Mouse (Mus musculus) MEL (cell line): ENCODE measurements around the gene Strada. TPM values are rescaled to one million over a fixed set of nuclear protein-coding genes. Genes with fewer than 3 reads are reported as not detected.

Experiments used
- DNase-seq: peaks from one replicate; pipeline ENCODE4 v3.0.0; 2011; ENCODE audit warnings: low read depth, low spot score
- H3K27ac ChIP-seq: 2 replicates; pipeline ENCODE4 v1.5.1; 2012; ENCODE audit warnings: low read depth, mild to moderate bottlenecking, control low read depth, low read length, moderate library complexity; ENCODE audit not compliant: control insufficient read depth
- H3K27me3 ChIP-seq, 2 experiments: fragments of 150-350 bp in 1 of 2; sonication (generic) in 1 of 2; 2 replicates each; pipeline ENCODE4 v1.6.1; 2012; ENCODE audit warnings: low read length in 2 of 2, mild to moderate bottlenecking in 2 of 2, improper control_type of control experiment in 1 of 2, moderate library complexity in 1 of 2; ENCODE audit not compliant: insufficient read depth in 2 of 2, control insufficient read depth in 1 of 2
- H3K36me3 ChIP-seq, 2 experiments: 2 replicates each; pipeline ENCODE4 v1.6.1; 2012 to 2014; ENCODE audit warnings: low read length in 2 of 2, improper control_type of control experiment in 1 of 2, inconsistent platforms in 1 of 2, mild to moderate bottlenecking in 1 of 2; ENCODE audit not compliant: insufficient read depth in 2 of 2, control insufficient read depth in 1 of 2
- H3K4me1 ChIP-seq, 2 experiments: fragments of 150-350 bp in 1 of 2; sonication (generic) in 1 of 2; 2 replicates each; pipeline ENCODE4 v1.6.1; 2012; ENCODE audit warnings: low read length in 2 of 2, improper control_type of control experiment in 1 of 2, mild to moderate bottlenecking in 1 of 2; ENCODE audit not compliant: insufficient read depth in 2 of 2, control insufficient read depth in 1 of 2
- H3K4me3 ChIP-seq, 2 experiments: fragments of 150-350 bp in 1 of 2; sonication (generic) in 1 of 2; 2 replicates each; pipeline ENCODE4 v1.5.1; 2012; ENCODE audit warnings: low read depth in 2 of 2, low read length in 2 of 2, mild to moderate bottlenecking in 2 of 2, moderate library complexity in 2 of 2, control low read depth in 1 of 2, improper control_type of control experiment in 1 of 2; ENCODE audit not compliant: control insufficient read depth in 1 of 2, insufficient read depth in 1 of 2
- H3K79me2 ChIP-seq: 2 replicates; pipeline ENCODE4 v1.6.1; 2012; ENCODE audit warnings: mild to moderate bottlenecking, low read length, moderate library complexity; ENCODE audit not compliant: control insufficient read depth, poor library complexity, insufficient read depth
- H3K9ac ChIP-seq: 2 replicates; pipeline ENCODE4 v1.6.1; 2012; ENCODE audit warnings: low read depth, mild to moderate bottlenecking, control low read depth, low read length, moderate library complexity; ENCODE audit not compliant: control insufficient read depth, poor library complexity, severe bottlenecking
- H3K9me3 ChIP-seq: fragments of 150-350 bp; sonication (generic); replicated peaks from 2 replicates; pipeline ENCODE4 v1.6.1; 2012; ENCODE audit warnings: mild to moderate bottlenecking, low read length, improper control_type of control experiment, moderate library complexity; ENCODE audit not compliant: insufficient read depth
- BHLHE40 ChIP-seq: IDR thresholded peaks from 2 replicates; pipeline ENCODE4 v1.6.1; 2012; ENCODE audit warnings: low read depth, mild to moderate bottlenecking, inconsistent platforms, low read length, improper control_type of control experiment, borderline replicate concordance
- CHD1 ChIP-seq: IDR thresholded peaks from 2 replicates; pipeline ENCODE4 v1.6.1; 2012; ENCODE audit warnings: low read depth, mild to moderate bottlenecking, inconsistent platforms, low read length, improper control_type of control experiment
- CHD2 ChIP-seq: IDR thresholded peaks from 2 replicates; pipeline ENCODE4 v1.6.1; 2011; ENCODE audit warnings: low read length, improper control_type of control experiment
- E2F4 ChIP-seq: IDR thresholded peaks from 2 replicates; pipeline ENCODE4 v1.6.1; 2011; ENCODE audit warnings: low read depth, low read length, improper control_type of control experiment, borderline replicate concordance
- ELF1 ChIP-seq: IDR thresholded peaks from 2 replicates; pipeline ENCODE4 v1.6.1; 2014; ENCODE audit warnings: low read depth, mild to moderate bottlenecking, inconsistent platforms, low read length, improper control_type of control experiment, moderate library complexity
- ETS1 ChIP-seq: IDR thresholded peaks from 2 replicates; pipeline ENCODE4 v1.6.1; 2012; ENCODE audit warnings: low read depth, mild to moderate bottlenecking, inconsistent platforms, low read length, improper control_type of control experiment, moderate library complexity
- GABPA ChIP-seq: IDR thresholded peaks from 2 replicates; pipeline ENCODE4 v1.6.1; 2012; ENCODE audit warnings: low read depth, mild to moderate bottlenecking, inconsistent platforms, low read length, improper control_type of control experiment, moderate library complexity
- GATA1 ChIP-seq: IDR thresholded peaks from 2 replicates; pipeline ENCODE4 v1.6.1; 2011; ENCODE audit warnings: low read depth, low read length, improper control_type of control experiment
- HCFC1 ChIP-seq: IDR thresholded peaks from 2 replicates; pipeline ENCODE4 v1.6.1; 2012; ENCODE audit warnings: low read depth, mild to moderate bottlenecking, inconsistent platforms, low read length, improper control_type of control experiment, moderate library complexity
- JUND ChIP-seq: IDR thresholded peaks from 2 replicates; pipeline ENCODE4 v1.6.1; 2011; ENCODE audit warnings: low read depth, mild to moderate bottlenecking, improper control_type of control experiment, low read length
- KAT2A ChIP-seq: conservative IDR thresholded peaks from 2 replicates; pipeline ENCODE4 v1.6.1; 2012; ENCODE audit warnings: low read depth, low read length, improper control_type of control experiment, inconsistent platforms
- MAFK ChIP-seq: IDR thresholded peaks from 2 replicates; pipeline ENCODE4 v1.6.1; 2011; ENCODE audit warnings: low read depth, mild to moderate bottlenecking, low read length, improper control_type of control experiment, borderline replicate concordance
- MAX ChIP-seq: IDR thresholded peaks from 2 replicates; pipeline ENCODE4 v1.6.1; 2011; ENCODE audit warnings: low read length, improper control_type of control experiment
- MAZ ChIP-seq: IDR thresholded peaks from 2 replicates; pipeline ENCODE4 v1.6.1; 2012; ENCODE audit warnings: low read depth, mild to moderate bottlenecking, inconsistent platforms, low read length, improper control_type of control experiment
- MEF2A ChIP-seq: IDR thresholded peaks from 2 replicates; pipeline ENCODE4 v1.6.1; 2014; ENCODE audit warnings: low read depth, mild to moderate bottlenecking, inconsistent platforms, low read length, improper control_type of control experiment; ENCODE audit not compliant: poor library complexity, insufficient replicate concordance, severe bottlenecking; ENCODE audit errors: extremely low read depth
- MXI1 ChIP-seq: IDR thresholded peaks from 2 replicates; pipeline ENCODE4 v1.6.1; 2011; ENCODE audit warnings: mild to moderate bottlenecking, low read depth, low read length, improper control_type of control experiment
- MYB ChIP-seq: IDR thresholded peaks from 2 replicates; pipeline ENCODE4 v1.6.1; 2011; ENCODE audit warnings: mild to moderate bottlenecking, low read depth, low read length, improper control_type of control experiment
- MYC ChIP-seq: IDR thresholded peaks from 2 replicates; pipeline ENCODE4 v1.6.1; 2011; ENCODE audit warnings: low read depth, mild to moderate bottlenecking, low read length, improper control_type of control experiment, moderate library complexity
- NELFE ChIP-seq: IDR thresholded peaks from 2 replicates; pipeline ENCODE4 v1.6.1; 2011; ENCODE audit warnings: low read depth, low read length, improper control_type of control experiment
- NRF1 ChIP-seq: IDR thresholded peaks from 2 replicates; pipeline ENCODE4 v1.6.1; 2014; ENCODE audit warnings: low read depth, mild to moderate bottlenecking, inconsistent platforms, low read length, improper control_type of control experiment, moderate library complexity; ENCODE audit not compliant: poor library complexity, insufficient read depth, severe bottlenecking
- POLR2A ChIP-seq, 2 experiments: IDR thresholded peaks; 2 replicates each; pipeline ENCODE4 v1.6.1; 2011 to 2012; ENCODE audit warnings: low read length in 2 of 2, mild to moderate bottlenecking in 2 of 2, control low read depth in 1 of 2, improper control_type of control experiment in 1 of 2, low read depth in 1 of 2, moderate library complexity in 1 of 2; ENCODE audit not compliant: control insufficient read depth in 1 of 2, insufficient read depth in 1 of 2, poor library complexity in 1 of 2
- POLR2AphosphoS5 ChIP-seq: IDR thresholded peaks from 2 replicates; pipeline ENCODE4 v1.6.1; 2012; ENCODE audit warnings: low read depth, borderline replicate concordance, mild to moderate bottlenecking, inconsistent platforms, low read length, moderate library complexity, mixed read lengths
- RAD21 ChIP-seq: IDR thresholded peaks from 2 replicates; pipeline ENCODE4 v1.6.1; 2011; ENCODE audit warnings: mild to moderate bottlenecking, low read depth, low read length, improper control_type of control experiment
- RCOR1 ChIP-seq: IDR thresholded peaks from 2 replicates; pipeline ENCODE4 v1.6.1; 2012; ENCODE audit warnings: low read depth, mild to moderate bottlenecking, inconsistent platforms, low read length, improper control_type of control experiment
- SIN3A ChIP-seq: IDR thresholded peaks from 2 replicates; pipeline ENCODE4 v1.6.1; 2012; ENCODE audit warnings: low read length, improper control_type of control experiment, inconsistent platforms
- SMC3 ChIP-seq: IDR thresholded peaks from 2 replicates; pipeline ENCODE4 v1.6.1; 2011; ENCODE audit warnings: low read depth, low read length, improper control_type of control experiment
- TCF12 ChIP-seq: IDR thresholded peaks from 2 replicates; pipeline ENCODE4 v1.6.1; 2014; ENCODE audit warnings: low read depth, mild to moderate bottlenecking, inconsistent platforms, low read length, improper control_type of control experiment, moderate library complexity
- UBTF ChIP-seq: IDR thresholded peaks from 2 replicates; pipeline ENCODE4 v1.6.1; 2012; ENCODE audit warnings: low read depth, mild to moderate bottlenecking, inconsistent platforms, low read length, improper control_type of control experiment, moderate library complexity, borderline replicate concordance; ENCODE audit not compliant: insufficient read depth
- USF1 ChIP-seq: IDR thresholded peaks from 2 replicates; pipeline ENCODE4 v1.6.1; 2014; ENCODE audit warnings: low read depth, mild to moderate bottlenecking, inconsistent platforms, low read length, improper control_type of control experiment, moderate library complexity
- USF2 ChIP-seq, 2 experiments: IDR thresholded peaks; 2 replicates each; pipeline ENCODE4 v1.6.1; 2011 to 2012; ENCODE audit warnings: improper control_type of control experiment in 2 of 2, low read length in 2 of 2, borderline replicate concordance in 1 of 2, inconsistent platforms in 1 of 2, low read depth in 1 of 2, mild to moderate bottlenecking in 1 of 2; ENCODE audit not compliant: insufficient read depth in 1 of 2
- ZC3H11A ChIP-seq: IDR thresholded peaks from 2 replicates; pipeline ENCODE4 v1.6.1; 2012; ENCODE audit warnings: low read depth, mild to moderate bottlenecking, inconsistent platforms, low read length, improper control_type of control experiment
- ZKSCAN1 ChIP-seq: IDR thresholded peaks from 2 replicates; pipeline ENCODE4 v1.6.1; 2012; ENCODE audit warnings: low read depth, mild to moderate bottlenecking, inconsistent platforms, low read length, improper control_type of control experiment, moderate library complexity
- ZMIZ1 ChIP-seq: IDR thresholded peaks from 2 replicates; pipeline ENCODE4 v1.6.1; 2012; ENCODE audit warnings: low read depth, mild to moderate bottlenecking, inconsistent platforms, low read length, improper control_type of control experiment, moderate library complexity
- ZNF384 ChIP-seq: IDR thresholded peaks from 2 replicates; pipeline ENCODE4 v1.6.1; 2012; ENCODE audit warnings: low read depth, mild to moderate bottlenecking, inconsistent platforms, low read length, improper control_type of control experiment
- polyA plus RNA-seq, 2 experiments: library from polyadenylated mRNA; stranded (reverse) in 1 of 2; unstranded in 1 of 2; fragments of >175 nt in 1 of 2; fragments of >200 nt in 1 of 2; gene quantifications; 2 replicates each; pipeline versions ENCODE4 v1.2.1 to v1.2.4; 2012; ENCODE audit warnings: low replicate concordance in 2 of 2, low read depth in 1 of 2; ENCODE audit not compliant: insufficient read length in 2 of 2, insufficient read depth in 1 of 2, missing spikeins in 1 of 2
- total RNA-seq: library from RNA; depleted of rRNA; stranded (reverse); fragments of 300-350 nt; gene quantifications from 2 replicates; pipeline ENCODE4 v1.2.3, GENCODE M21; 2012

Gene Strada
- total and polyA plus RNA-seq, 3 experiments = 25.5 to 39.8 TPM; not detected in 1

GRCm38 (mm10) chr11:106193371-106194154 lies 8.4 kb downstream of the Strada start:
- Histone ChIP-seq H3K4me3 (peak overlapping the region; percentile 74 to 89), H3K9me3 (no peaks in the 10 kb centered on the region), H3K27me3 (no peaks in the 10 kb centered on the region), H3K79me2 (peaks cover 2% of the 10 kb centered on the region; the same call in 1 of the 2 replicates), H3K9ac (peak overlapping the region; percentile 82), H3K36me3 (peaks cover 3 to 24% of the 10 kb centered on the region in 2 experiments; a peak in 3 of 4 replicates), H3K27ac (peak overlapping the region; percentile 86), H3K4me1 (peaks cover 11 to 20% of the 10 kb centered on the region in 2 experiments)
- peak; percentile 99 for DNase-seq
- TF ChIP-seq NELFE (peak; percentile 83), ZKSCAN1 (peak; percentile 33; the same call in 1 of the 2 replicates), MAX (peak; percentile 38), UBTF (no peak), MEF2A (peak; percentile 36; the same call in 1 of the 2 replicates), NRF1 (peak; percentile 90), MXI1 (no peak), ELF1 (peak; percentile 75), SMC3 (peak; percentile 19; the same call in 1 of the 2 replicates), BHLHE40 (no peak), ZC3H11A (no peak; the same call in 1 of the 2 replicates), TCF12 (no peak; the same call in 1 of the 2 replicates), GATA1 (no peak), JUND (0 out of 2 replicates have a peak, but pooled peaks have one; percentile 15), USF2 (IDR thresholded peaks at IDR 0.05; ENCODE audit: borderline replicate concordance in 1 of 2, insufficient read depth in 1 of 2, low read depth in 1 of 2, low read length in 2 of 2) (no peak), GABPA (0 out of 2 replicates have a peak, but pooled peaks have one; percentile 12), MAZ (peak; percentile 80; the same call in 1 of the 2 replicates), MYC (peak; percentile 62; the same call in 1 of the 2 replicates), ZMIZ1 (peak; percentile 93; the same call in 1 of the 2 replicates), POLR2AphosphoS5 (no peak), SIN3A (peak; percentile 59), HCFC1 (peak; percentile 74; the same call in 1 of the 2 replicates), ZNF384 (no peak; the same call in 1 of the 2 replicates), RAD21 (no peak), CHD1 (peak; percentile 30; the same call in 1 of the 2 replicates), ETS1 (peak; percentile 37; the same call in 1 of the 2 replicates), CHD2 (no peak), MAFK (no peak), MYB (peak; percentile 56; the same call in 1 of the 2 replicates), KAT2A (no peak), POLR2A (IDR thresholded peaks at IDR 0.05; ENCODE audit: control insufficient read depth in 1 of 2, insufficient read depth in 1 of 2, low read depth in 1 of 2, low read length in 2 of 2, poor library complexity in 1 of 2) (peak; percentile 91 to 97), USF1 (peak; percentile 34), RCOR1 (peak; percentile 31; the same call in 1 of the 2 replicates), E2F4 (peak; percentile 42; the same call in 1 of the 2 replicates)
